Mouse (Mus musculus) megakaryocyte, embryonic 14.5 days (primary cell): ENCODE results near the gene Gm21746. TPM values are rescaled to one million over a fixed set of nuclear protein-coding genes. Genes with fewer than 3 reads are reported as not detected.
"Not testable (repeated sequence)": the region's sequence is repeated elsewhere in the genome, so short reads cannot be mapped to it uniquely, and the experiment has no call there.

ENCODE experiments used
- H3K27me3 ChIP-seq: replicated peaks from 2 replicates; pipeline ENCODE3; 2012; ENCODE audit warnings: inconsistent platforms
- H3K36me3 ChIP-seq: replicated peaks from 2 replicates; pipeline ENCODE3; 2012; ENCODE audit warnings: low read length, inconsistent platforms, mixed read lengths
- H3K4me1 ChIP-seq: 2 replicates; pipeline ENCODE4 v1.6.1; 2012; ENCODE audit warnings: inconsistent platforms
- H3K4me3 ChIP-seq: replicated peaks from 2 replicates; pipeline ENCODE3; 2012; ENCODE audit warnings: moderate library complexity, mild to moderate bottlenecking, inconsistent platforms
- H3K9me3 ChIP-seq: 2 replicates; pipeline ENCODE4 v1.6.1; 2012; ENCODE audit warnings: inconsistent platforms
- polyA plus RNA-seq: library from polyadenylated mRNA; stranded (reverse); fragments of >175 nt; gene quantifications from 2 replicates; pipeline ENCODE4 v1.2.3, GENCODE M21; 2012; ENCODE audit warnings: low replicate concordance; ENCODE audit not compliant: insufficient read depth

Gene Gm21746
- polyA plus RNA-seq: not detected in 2 replicates

DNA sequence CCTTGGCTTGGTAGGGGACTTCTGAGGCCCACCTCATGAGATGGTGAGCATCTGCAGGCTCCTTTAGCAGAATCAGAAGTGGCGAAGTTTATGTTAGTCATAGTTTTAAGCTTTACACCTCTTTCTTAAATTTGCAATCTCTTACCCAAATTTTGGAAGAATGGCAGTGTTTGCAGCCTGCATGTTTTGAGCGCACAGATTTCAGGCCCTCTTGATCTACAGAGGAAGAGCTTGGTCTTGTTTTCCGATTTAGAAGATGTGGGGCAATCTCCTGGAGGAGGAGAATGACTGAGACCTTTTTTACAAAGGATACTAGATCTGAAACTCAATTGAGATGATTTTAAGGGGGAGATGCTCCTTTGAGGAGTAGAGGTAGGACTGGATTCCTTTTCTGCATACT lies at the start of gene Gm21746:
TSS of gene Gm21746 (minus strand) at position 101 of the 400 bp plus-strand sequence.
- not testable (repeated sequence) for H3K4me3 ChIP-seq, H3K36me3 ChIP-seq, H3K27me3 ChIP-seq, H3K4me1 ChIP-seq, H3K9me3 ChIP-seq

DNA sequence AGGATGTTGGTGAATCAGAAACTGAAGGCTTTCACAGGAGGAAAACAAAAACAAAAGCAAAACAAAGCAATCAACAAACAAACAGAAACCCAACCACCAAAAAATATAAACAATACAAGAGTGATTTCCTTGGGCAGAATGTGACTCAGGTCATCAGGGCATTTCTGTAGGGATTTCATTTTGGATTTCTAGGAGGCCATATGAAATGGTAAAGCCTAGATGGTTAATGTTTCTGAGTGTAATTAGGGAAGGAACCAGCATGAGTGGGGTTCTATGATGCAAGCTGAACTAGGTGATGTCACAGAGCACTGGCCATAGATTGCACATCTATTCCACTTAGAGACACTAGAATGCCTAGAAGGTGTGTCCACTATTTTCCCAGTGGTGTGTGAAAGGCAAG lies 29.0 kb upstream of the Gm21746 start, which contains the start of gene Gm20873:
TSS of gene Gm20873 (plus strand) at position 301 of the 400 bp plus-strand sequence.
- not testable (repeated sequence) for H3K36me3 ChIP-seq, H3K4me1 ChIP-seq, H3K9me3 ChIP-seq, H3K4me3 ChIP-seq, H3K27me3 ChIP-seq

Other genes starting within 250 kb of the Gm21746 start
- not detected in 2 replicates for gene Gm20873, start 29.1 kb upstream of the Gm21746 start, polyA plus RNA-seq